ENCODE assay signal across 9 mouse cellular contexts in genomic region chr15:86109650-86110211, GRCm38 (mm10). TPM values are rescaled to one million over a fixed set of nuclear protein-coding genes. Genes with fewer than 3 reads are reported as not detected.
A peak's percentile ranks its signal among the peaks of the same experiment; 100 is the strongest.
DNase-seq lines count a peak whose midpoint lies in the region; ATAC-seq and TF ChIP-seq lines count a peak whose summit lies in the region.
"Had no signal": no experiment of that assay in that cellular context is flagged by ENCODE, and none has a peak within 500 bp of the region (broad histone marks: within the 10 kb centered on the region; RNA-seq: fewer than 3 reads in every experiment).

No protein-coding gene starts in this region.

- 59% methylated on average over 8 of the region's 8 CpGs for WGBS in embryonic facial prominence, embryonic 15.5 days
- 75% methylated on average over 8 of the region's 8 CpGs for WGBS in lung, postnatal 0 days

- no peak for TF ChIP-seq EP300 in lung, postnatal 0 days (IDR thresholded peaks at IDR 0.05)

- H3K36me3 ChIP-seq in embryonic facial prominence, embryonic 15.5 days: no peaks in the 10 kb centered on the region
- H3K36me3 ChIP-seq in lung, postnatal 0 days (ENCODE audit: insufficient read depth, low read length): no peaks in the 10 kb centered on the region

- no peak overlapping the region for H3K9ac ChIP-seq in embryonic facial prominence, embryonic 15.5 days
- no peak overlapping the region for H3K9ac ChIP-seq in lung, postnatal 0 days (replicated peaks; ENCODE audit: low read depth)

- no peak for ATAC-seq in embryonic facial prominence, embryonic 15.5 days (ENCODE audit: insufficient number of reproducible peaks, low FRiP score, low TSS enrichment, low read depth)
- ATAC-seq in lung, postnatal 0 days: no peak

- TF ChIP-seq CTCF in gastrocnemius, adult 2 months (IDR thresholded peaks at IDR 0.05): no peak
- TF ChIP-seq CTCF in lung, postnatal 0 days (IDR thresholded peaks at IDR 0.05): no peak

- H3K27ac ChIP-seq in gastrocnemius, adult 2 months: peak overlapping the region; percentile 89
- H3K27ac ChIP-seq in embryonic facial prominence, embryonic 15.5 days (replicated peaks): peak overlapping the region; percentile 44; the same call in 1 of the 2 replicates
- no peak overlapping the region for H3K27ac ChIP-seq in lung, postnatal 0 days (ENCODE audit: low read length)

- no peaks in the 10 kb centered on the region for H3K9me3 ChIP-seq in embryonic facial prominence, embryonic 15.5 days (replicated peaks)
- H3K9me3 ChIP-seq in lung, postnatal 0 days (ENCODE audit: low read length): no peaks in the 10 kb centered on the region

- peaks cover 46% of the 10 kb centered on the region for H3K4me1 ChIP-seq in embryonic facial prominence, embryonic 15.5 days
- H3K4me1 ChIP-seq in lung, postnatal 0 days (ENCODE audit: insufficient read depth, low read depth, low read length): no peaks in the 10 kb centered on the region

- DNase-seq in gastrocnemius, adult 2 months: peak; percentile 76
- DNase-seq in gastrocnemius, postnatal 14 days: no peak
- DNase-seq in adrenal gland, postnatal 25 days: peak; percentile 22
- DNase-seq in heart, postnatal 36 days: peak; percentile 45 to 59
- DNase-seq in urinary bladder, adult 2 months (ENCODE audit: low spot score): no peak
- no peak for DNase-seq in kidney, adult 9 months
- no peak for DNase-seq in lung, postnatal 0 days (ENCODE audit: low spot score)
- DNase-seq: lung, adult 18-20 months had no signal

- intact Hi-C loops in gastrocnemius, adult 2 months (cut with DNase I): no loop called here
- intact Hi-C loops in gastrocnemius, postnatal 14 days (cut with DNase I; ENCODE audit: low total_unique reads): no loop called here
- intact Hi-C loops in heart, postnatal 36 days (cut with DNase I): loop anchor here (2.0 kb wide), 1 partner anchor 19 kb away; no protein-coding TSS in a partner anchor

- 0 out of 2 replicates have a peak overlapping the region, but pooled peaks have one; percentile 1 for H3K4me2 ChIP-seq in embryonic facial prominence, embryonic 15.5 days (replicated peaks)
- no peak overlapping the region for H3K4me2 ChIP-seq in lung, postnatal 0 days (replicated peaks; ENCODE audit: low read depth, low read length)

- no peaks in the 10 kb centered on the region for H3K27me3 ChIP-seq in embryonic facial prominence, embryonic 15.5 days
- no peaks in the 10 kb centered on the region for H3K27me3 ChIP-seq in lung, postnatal 0 days (replicated peaks; ENCODE audit: insufficient read depth, low read length)

- H3K4me3 ChIP-seq in gastrocnemius, adult 2 months: peak overlapping the region; percentile 51
- no peak overlapping the region for H3K4me3 ChIP-seq in embryonic facial prominence, embryonic 15.5 days (replicated peaks)
- H3K4me3 ChIP-seq in lung, postnatal 0 days (ENCODE audit: low read depth, low read length): no peak overlapping the region

RNA-seq across cellular contexts. Expression of gene Gramd4, which starts 52.2 kb away (rescaled TPM):
- total RNA-seq in gastrocnemius, adult 2 months (2021): 10 to 100 TPM in 1 of 2 experiments, 1 to 10 TPM in 1; 5.8 to 11.4 TPM
- total RNA-seq in gastrocnemius, postnatal 14 days (2021): 1 to 10 TPM; 7.2 to 8.2 TPM
- total RNA-seq in adrenal gland, postnatal 25 days (2021): 10.1 and 17.4 TPM in 2 replicates
- 17.8 and 18.9 TPM in 2 replicates for polyA plus RNA-seq in embryonic facial prominence, embryonic 15.5 days (2015; fragmentation: Nextera tagmentation; extraction: Ambion mirVana)
- 10 to 100 TPM; 29.6 to 35.3 TPM for total RNA-seq in heart, postnatal 36 days (2021)
- polyA plus RNA-seq in urinary bladder, adult 2 months (2012; rRNA removed): 13.2 and 17.5 TPM in 2 replicates
- 9.9 and 11.1 TPM in 2 replicates for polyA plus RNA-seq in lung, postnatal 0 days (2015; fragmentation: Nextera tagmentation; extraction: Ambion mirVana)

Comparison
In these comparisons a context has a peak if more than half of its experiments do, and no peak if none do; other contexts are left out.
1. DNase-seq: peak in gastrocnemius, adult 2 months (single experiment), adrenal gland, postnatal 25 days (single experiment) and heart, postnatal 36 days (2 of 2); none in gastrocnemius, postnatal 14 days (single experiment), urinary bladder, adult 2 months (single experiment), kidney, adult 9 months (single experiment) and lung, postnatal 0 days (single experiment).